Mouse (Mus musculus) liver, postnatal 0 days (tissue): ENCODE results near the gene Nkx2-5. TPM values are rescaled to one million over a fixed set of nuclear protein-coding genes. Genes with fewer than 3 reads are reported as not detected.

Source experiments
- ATAC-seq: fragments of 200-750 bp; cut with Nextera tagmentation; 2 replicates; pipeline ENCODE4 v1.8.0; 2017; ENCODE audit warnings: mild to moderate bottlenecking, moderate library complexity
- DNase-seq: peaks from one replicate; pipeline ENCODE4 v3.0.0-alpha.2; 2016
- H3K27ac ChIP-seq: fragments of 300-500 bp; sonication (generic); 2 replicates; pipeline ENCODE4 v1.5.1; 2014; ENCODE audit warnings: antibody characterized with exemption, moderate library complexity, mild to moderate bottlenecking, low read depth
- H3K27me3 ChIP-seq: fragments of 300-500 bp; sonication (generic); 2 replicates; pipeline ENCODE4 v1.6.1; 2014; ENCODE audit warnings: low read length, control low read depth, mixed read lengths; ENCODE audit not compliant: insufficient read depth
- H3K36me3 ChIP-seq: fragments of 300-500 bp; sonication (generic); replicated peaks from 2 replicates; pipeline ENCODE4 v1.6.1; 2014; ENCODE audit warnings: mild to moderate bottlenecking, control low read depth, low read length, moderate library complexity, mixed read lengths; ENCODE audit not compliant: insufficient read depth
- H3K4me1 ChIP-seq: fragments of 300-500 bp; sonication (generic); 2 replicates; pipeline ENCODE4 v1.6.1; 2014; ENCODE audit warnings: antibody characterized with exemption, mild to moderate bottlenecking, control low read depth; ENCODE audit not compliant: insufficient read depth
- H3K4me2 ChIP-seq: fragments of 300-500 bp; sonication (generic); 2 replicates; pipeline ENCODE4 v1.6.1; 2014; ENCODE audit warnings: low read depth, mild to moderate bottlenecking, low read length, moderate library complexity, mixed read lengths
- H3K4me3 ChIP-seq: fragments of 300-500 bp; sonication (generic); 2 replicates; pipeline ENCODE4 v1.5.1; 2014; ENCODE audit warnings: low read depth, low read length
- H3K9ac ChIP-seq: fragments of 300-500 bp; sonication (generic); replicated peaks from 2 replicates; pipeline ENCODE4 v1.6.1; 2014; ENCODE audit warnings: mild to moderate bottlenecking, moderate library complexity
- H3K9me3 ChIP-seq: fragments of 300-500 bp; sonication (generic); 2 replicates; pipeline ENCODE4 v1.6.1; 2016; ENCODE audit warnings: mild to moderate bottlenecking, control low read depth, low read length, mixed read lengths
- CTCF ChIP-seq: sonication (generic); IDR thresholded peaks from 2 replicates; pipeline ENCODE4 v1.5.1; 2016; ENCODE audit warnings: antibody characterized with exemption, low read depth
- EP300 ChIP-seq: IDR thresholded peaks from 2 replicates; pipeline ENCODE4 v1.6.1; 2016; ENCODE audit warnings: antibody characterized with exemption, low read depth, mild to moderate bottlenecking
- WGBS: fragments of 180-500 bp; shearing (Covaris S2); extraction: QIAGEN DNeasy Blood & Tissue Kit; methylation state at CpG from one replicate; pipeline ENCODE4 v1.1.7; 2014; ENCODE audit not compliant: insufficient replicate concordance; 5-methylcytosine and 5-hydroxymethylcytosine counted together
- polyA plus RNA-seq: library from polyadenylated mRNA; unstranded; fragments of >200 nt; fragmentation: Nextera tagmentation; extraction: Ambion mirVana; gene quantifications from 2 replicates; pipeline ENCODE4 v1.2.1, GENCODE M21; 2015

Gene Nkx2-5
- polyA plus RNA-seq, 1 experiment from 2014 or later, result not detected

GRCm38 (mm10) chr17:26838911-26839717 is 5.7 kb downstream of the Nkx2-5 start:
- Histone ChIP-seq H3K4me1 (peaks cover 3% of the 10 kb centered on the region; the same call in 1 of the 2 replicates), H3K36me3 (no peaks in the 10 kb centered on the region), H3K4me2 (no peak overlapping the region), H3K4me3 (peak overlapping the region; percentile 10; the same call in 1 of the 2 replicates), H3K27me3 (peaks cover 100% of the 10 kb centered on the region), H3K9me3 (no peaks in the 10 kb centered on the region), H3K9ac (no peak overlapping the region), H3K27ac (no peak overlapping the region)
- WGBS, result 1% methylated on average over 81 of the region's 87 CpGs
- no peak for TF ChIP-seq EP300
- no peak for DNase-seq
- ATAC-seq, result no peak

GRCm38 (mm10) chr17:26838191-26838910 is 6.5 kb downstream of the Nkx2-5 start:
- TF ChIP-seq CTCF, result no peak
- no peak for TF ChIP-seq EP300
- Histone ChIP-seq H3K27ac (no peak overlapping the region), H3K27me3 (peaks cover 97% of the 10 kb centered on the region)

GRCm38 (mm10) chr17:26837546-26837985 is 7.2 kb downstream of the Nkx2-5 start:
- TF ChIP-seq CTCF (no peak), EP300 (no peak)
- H3K4me1 ChIP-seq, result no peaks in the 10 kb centered on the region; the same call in 1 of the 2 replicates
- no peak overlapping the region for H3K4me3 ChIP-seq
- ATAC-seq (no peak), DNase-seq (no peak)
- H3K27me3 ChIP-seq, result peaks cover 89% of the 10 kb centered on the region
- WGBS, result 10% methylated on average over 7 of the region's 7 CpGs
- H3K36me3 ChIP-seq, result no peaks in the 10 kb centered on the region
- no peak overlapping the region for H3K4me2 ChIP-seq
- no peaks in the 10 kb centered on the region for H3K9me3 ChIP-seq
- H3K9ac ChIP-seq, result no peak overlapping the region
- no peak overlapping the region for H3K27ac ChIP-seq

More at GRCm38 (mm10) chr17:26838191-26838910, 6.5 kb downstream of the Nkx2-5 start:
- Histone ChIP-seq H3K9ac (no peak overlapping the region), H3K4me2 (no peak overlapping the region), H3K4me3 (no peak overlapping the region), H3K4me1 (peaks cover 3% of the 10 kb centered on the region; the same call in 1 of the 2 replicates), H3K9me3 (no peaks in the 10 kb centered on the region), H3K36me3 (no peaks in the 10 kb centered on the region)
- 5% methylated on average over 33 of the region's 37 CpGs for WGBS
- no peak for ATAC-seq
- no peak for DNase-seq

GRCm38 (mm10) chr17:26836786-26837545 is 7.8 kb downstream of the Nkx2-5 start:
- Histone ChIP-seq H3K4me3 (no peak overlapping the region), H3K36me3 (no peaks in the 10 kb centered on the region)
- ATAC-seq, result no peak

GRCm38 (mm10) chr17:26836377-26836776 is 8.4 kb downstream of the Nkx2-5 start:
- DNase-seq, result no peak
- Histone ChIP-seq H3K9me3 (no peaks in the 10 kb centered on the region), H3K4me2 (no peak overlapping the region), H3K27ac (no peak overlapping the region), H3K4me1 (no peaks in the 10 kb centered on the region; the same call in 1 of the 2 replicates), H3K27me3 (peaks cover 80% of the 10 kb centered on the region), H3K36me3 (no peaks in the 10 kb centered on the region), H3K9ac (no peak overlapping the region), H3K4me3 (no peak overlapping the region)
- ATAC-seq, result no peak
- 33% methylated on average over 5 of the region's 5 CpGs for WGBS
- TF ChIP-seq EP300, result no peak
- no peak for TF ChIP-seq CTCF

More at GRCm38 (mm10) chr17:26836786-26837545, 7.8 kb downstream of the Nkx2-5 start:
- H3K27ac ChIP-seq, result no peak overlapping the region
- 5% methylated on average over 19 of the region's 19 CpGs for WGBS
- no peak overlapping the region for H3K9ac ChIP-seq
- H3K4me2 ChIP-seq, result no peak overlapping the region
- peaks cover 84% of the 10 kb centered on the region for H3K27me3 ChIP-seq
- no peaks in the 10 kb centered on the region; the same call in 1 of the 2 replicates for H3K4me1 ChIP-seq
- no peaks in the 10 kb centered on the region for H3K9me3 ChIP-seq
- DNase-seq, result no peak
- TF ChIP-seq EP300 (no peak), CTCF (no peak)
